Mouse (Mus musculus) C2C12 (cell line): Measurements from ENCODE around the gene Tex36.

ENCODE experiments used
- CEBPB ChIP-seq: IDR thresholded peaks from one replicate; pipeline ENCODE4 v1.6.1; 2011; ENCODE audit warnings: low read depth, mild to moderate bottlenecking, control low read depth, moderate library complexity
- CTCF ChIP-seq: IDR thresholded peaks from one replicate; pipeline ENCODE4 v1.5.1; 2011; ENCODE audit not compliant: control insufficient read depth, insufficient read depth, insufficient read length
- FOSL1 ChIP-seq: IDR thresholded peaks from one replicate; pipeline ENCODE4 v1.8.0; 2011; ENCODE audit warnings: mild to moderate bottlenecking, low read length; ENCODE audit not compliant: poor library complexity, insufficient read depth, severe bottlenecking
- MAX ChIP-seq: IDR thresholded peaks from one replicate; pipeline ENCODE4 v1.6.1; 2011; ENCODE audit warnings: mild to moderate bottlenecking, control low read depth
- MYOD1 ChIP-seq: IDR thresholded peaks from one replicate; pipeline ENCODE4 v1.6.1; 2011; ENCODE audit warnings: low read depth; ENCODE audit not compliant: control insufficient read depth, insufficient read length
- MYOG ChIP-seq: IDR thresholded peaks from one replicate; pipeline ENCODE4 v1.6.1; 2011; ENCODE audit not compliant: control insufficient read depth, insufficient read length; ENCODE audit errors: extremely low read depth
- USF1 ChIP-seq: IDR thresholded peaks from one replicate; pipeline ENCODE4 v1.6.1; 2011; ENCODE audit warnings: low read depth, mild to moderate bottlenecking, control low read depth, moderate library complexity

- TF ChIP-seq CTCF: no peak
- TF ChIP-seq MYOD1: no peak
- no peak for TF ChIP-seq CEBPB
- no peak for TF ChIP-seq MAX
- TF ChIP-seq USF1: no peak
- no peak for TF ChIP-seq MYOG
- TF ChIP-seq FOSL1: no peak
Observed at GRCm38 (mm10) chr7:133607331-133607730, 5.4 kb upstream of the Tex36 start.
